Mouse (Mus musculus) erythroid progenitor cell, adult 5-6 weeks (primary cell): ENCODE results near the gene Cyp17a1. TPM values are rescaled to one million over a fixed set of nuclear protein-coding genes. Genes with fewer than 3 reads are reported as not detected.
A peak's percentile ranks its signal among the peaks of the same experiment; 100 is the strongest.

ENCODE experiments used
- ATAC-seq: replicated peaks from 2 replicates; pipeline ENCODE4 v1.8.0; 2016; ENCODE audit warnings: moderate number of reproducible peaks, mild to moderate bottlenecking, moderate TSS enrichment, inconsistent platforms; ENCODE audit not compliant: poor library complexity, low FRiP score, severe bottlenecking
- total RNA-seq, 2 experiments: library from RNA; stranded (forward) in 1 of 2; stranded (reverse) in 1 of 2; fragments of 150-400 nt in 1 of 2; fragments of 186-747, 209-891 nt in 1 of 2; gene quantifications; 2 replicates each; pipeline versions ENCODE4 v1.2.3 to v1.2.4; 2015 to 2017; ENCODE audit warnings: low replicate concordance in 2 of 2

Gene Cyp17a1
- total RNA-seq (2015; ENCODE audit: low replicate concordance): not detected in 2 replicates
- total RNA-seq (2017; ENCODE audit: low replicate concordance): not detected in 2 replicates

- ATAC-seq: peak; percentile 44; the same call in 1 of the 2 replicates
Observed at GRCm38 (mm10) chr19:46672766-46673418, at the start of gene Cyp17a1. TSS of gene Cyp17a1 (minus strand) at chr19:46673172.

- ATAC-seq: no peak
Observed at GRCm38 (mm10) chr19:46718150-46718549, 45.2 kb upstream of the Cyp17a1 start.

- ATAC-seq: no peak
Observed at GRCm38 (mm10) chr19:46715016-46715415, 42.0 kb upstream of the Cyp17a1 start.

GRCm38 (mm10) chr19:46714234-46714633 lies 41.3 kb upstream of the Cyp17a1 start:
- no peak for ATAC-seq

- no peak for ATAC-seq
Observed at GRCm38 (mm10) chr19:46710614-46711013, 37.6 kb upstream of the Cyp17a1 start.

GRCm38 (mm10) chr19:46707296-46708151 lies 34.6 kb upstream of the Cyp17a1 start, which contains the start of gene As3mt:
TSS of gene As3mt (plus strand) at chr19:46707458.
- ATAC-seq: 0 out of 2 replicates have a peak, but pooled peaks have one; percentile 49

- ATAC-seq: no peak
Observed at GRCm38 (mm10) chr19:46706540-46707295, 33.7 kb upstream of the Cyp17a1 start.

- no peak for ATAC-seq
Observed at GRCm38 (mm10) chr19:46705779-46706495, 33.0 kb upstream of the Cyp17a1 start.

GRCm38 (mm10) chr19:46701156-46701555 lies 28.2 kb upstream of the Cyp17a1 start:
- ATAC-seq: no peak

- ATAC-seq: no peak
Observed at GRCm38 (mm10) chr19:46699011-46699481, 26.1 kb upstream of the Cyp17a1 start.

GRCm38 (mm10) chr19:46697840-46698517 lies 25.0 kb upstream of the Cyp17a1 start:
- no peak for ATAC-seq

GRCm38 (mm10) chr19:46696943-46697342 lies 24.0 kb upstream of the Cyp17a1 start:
- ATAC-seq: no peak

GRCm38 (mm10) chr19:46696482-46696881 lies 23.5 kb upstream of the Cyp17a1 start:
- ATAC-seq: no peak

- ATAC-seq: no peak
Observed at GRCm38 (mm10) chr19:46693146-46693545, 20.2 kb upstream of the Cyp17a1 start.

GRCm38 (mm10) chr19:46691078-46691477 lies 18.1 kb upstream of the Cyp17a1 start:
- no peak for ATAC-seq

GRCm38 (mm10) chr19:46690387-46690786 lies 17.4 kb upstream of the Cyp17a1 start:
- ATAC-seq: no peak

GRCm38 (mm10) chr19:46689460-46690372 lies 16.7 kb upstream of the Cyp17a1 start, which contains the start of gene Borcs7:
TSS of gene Borcs7 (plus strand) at chr19:46689906.
- peak; percentile 99 for ATAC-seq
